Mouse (Mus musculus): ENCODE data around the gene Adamts7. TPM values are rescaled to one million over a fixed set of nuclear protein-coding genes. Genes with fewer than 3 reads are reported as not detected.

Adamts7 gene
- polyA plus RNA-seq, 1 experiment from 2014 or later, result 19.9 TPM

- ATAC-seq (ENCODE audit: low FRiP score), result 0 out of 2 replicates have a peak, but pooled peaks have one; percentile 33
- no peaks in the 10 kb centered on the region for H3K9me3 ChIP-seq
- peaks cover 16% of the 10 kb centered on the region; the same call in 1 of the 2 replicates for H3K36me3 ChIP-seq (replicated peaks)
- 71% methylated on average over 12 of the region's 12 CpGs for WGBS
- no peak overlapping the region for H3K27ac ChIP-seq
- no peak overlapping the region for H3K4me2 ChIP-seq
- no peaks in the 10 kb centered on the region for H3K27me3 ChIP-seq
- no peak overlapping the region for H3K9ac ChIP-seq
- no peaks in the 10 kb centered on the region for H3K4me1 ChIP-seq
- H3K4me3 ChIP-seq (replicated peaks), result no peak overlapping the region
Observed at GRCm38 (mm10) chr9:90227171-90227570, 64.3 kb downstream of the Adamts7 start.

DNA sequence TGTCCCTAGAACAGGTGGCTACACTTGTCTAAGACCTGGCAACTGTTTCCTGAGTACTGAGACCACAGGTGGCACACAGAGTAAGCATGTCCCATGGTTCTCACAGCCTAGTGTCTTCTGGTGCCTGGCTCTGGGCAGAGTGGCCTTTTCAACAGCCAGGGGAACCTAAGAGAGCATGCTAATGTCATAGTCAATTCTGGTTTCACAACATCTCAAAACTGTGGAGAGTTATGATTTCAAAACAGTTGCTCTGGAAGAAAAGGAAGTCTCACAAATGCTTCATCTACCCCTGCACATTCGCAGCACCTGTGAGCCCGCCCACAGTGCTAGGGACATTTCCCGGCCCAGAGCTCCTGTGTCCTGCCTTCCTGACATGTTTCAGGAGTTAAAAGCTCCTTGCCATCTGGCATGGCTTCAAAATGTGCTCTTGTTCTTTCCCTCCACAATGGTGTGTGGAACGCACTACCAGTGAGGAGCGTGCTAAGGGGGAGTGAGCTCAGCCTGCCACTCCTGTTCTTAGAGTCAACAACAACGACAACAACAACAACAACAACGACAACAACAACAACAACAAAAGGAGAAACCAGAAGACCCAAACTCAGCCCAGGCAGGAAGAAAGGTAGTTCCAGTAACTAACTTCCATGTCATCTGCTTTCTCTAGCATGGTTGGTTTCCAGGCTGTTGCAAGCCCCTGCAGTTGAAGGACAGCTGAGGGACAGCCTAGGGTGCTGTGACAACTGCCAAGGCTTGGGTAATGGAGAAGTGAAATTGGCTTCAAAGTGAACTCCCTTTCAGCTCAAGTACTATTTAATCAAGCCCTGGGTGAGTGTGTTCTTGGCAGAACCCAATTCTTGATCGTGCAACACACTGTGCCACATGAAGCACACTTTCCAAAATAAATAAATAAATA is 70.2 kb downstream of the Adamts7 start:
- no peaks in the 10 kb centered on the region for H3K9me3 ChIP-seq
- H3K4me3 ChIP-seq (replicated peaks), result no peak overlapping the region
- no peak overlapping the region for H3K4me2 ChIP-seq
- 93% methylated on average over 8 of the region's 8 CpGs for WGBS
- H3K9ac ChIP-seq, result no peak overlapping the region
- 0 out of 2 replicates have a peak, but pooled peaks cover 4% of the 10 kb centered on the region for H3K36me3 ChIP-seq (replicated peaks)
- ATAC-seq (ENCODE audit: low FRiP score), result no peak
- H3K27ac ChIP-seq, result no peak overlapping the region
- no peaks in the 10 kb centered on the region for H3K4me1 ChIP-seq
- no peaks in the 10 kb centered on the region for H3K27me3 ChIP-seq

DNA sequence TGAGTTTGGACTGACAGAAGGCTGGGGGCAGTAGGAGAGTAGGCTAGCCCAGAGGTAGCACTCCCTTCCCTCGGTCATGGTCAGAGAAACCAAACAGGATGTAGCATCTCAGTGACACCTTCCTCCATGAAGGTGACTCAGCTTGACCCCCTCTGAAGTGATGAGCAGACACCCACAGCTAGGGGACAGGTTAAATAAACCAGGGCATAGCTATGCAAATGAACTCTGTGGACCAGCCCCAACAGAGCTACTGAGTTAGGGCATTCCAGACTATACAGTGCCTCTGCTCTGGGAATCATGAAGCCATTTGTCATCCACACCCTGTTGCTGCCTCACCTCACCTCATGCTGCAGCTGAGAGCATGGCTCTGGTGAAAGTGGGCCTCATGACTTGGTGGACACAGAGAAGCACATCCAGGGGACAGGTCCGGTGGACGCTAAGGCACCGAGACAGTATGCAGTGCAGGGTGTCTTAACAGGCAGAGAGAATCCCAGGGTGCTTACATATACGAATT is 71.1 kb downstream of the Adamts7 start:
- H3K27ac ChIP-seq, result no peak overlapping the region
- H3K36me3 ChIP-seq (replicated peaks), result 0 out of 2 replicates have a peak, but pooled peaks cover 4% of the 10 kb centered on the region
- no peak overlapping the region for H3K9ac ChIP-seq
- no peak overlapping the region for H3K4me2 ChIP-seq
- ATAC-seq (ENCODE audit: low FRiP score), result no peak
- 93% methylated on average over 5 of the region's 5 CpGs for WGBS
- no peaks in the 10 kb centered on the region for H3K9me3 ChIP-seq
- H3K4me1 ChIP-seq, result no peaks in the 10 kb centered on the region
- no peak overlapping the region for H3K4me3 ChIP-seq (replicated peaks)
- H3K27me3 ChIP-seq, result no peaks in the 10 kb centered on the region

DNA sequence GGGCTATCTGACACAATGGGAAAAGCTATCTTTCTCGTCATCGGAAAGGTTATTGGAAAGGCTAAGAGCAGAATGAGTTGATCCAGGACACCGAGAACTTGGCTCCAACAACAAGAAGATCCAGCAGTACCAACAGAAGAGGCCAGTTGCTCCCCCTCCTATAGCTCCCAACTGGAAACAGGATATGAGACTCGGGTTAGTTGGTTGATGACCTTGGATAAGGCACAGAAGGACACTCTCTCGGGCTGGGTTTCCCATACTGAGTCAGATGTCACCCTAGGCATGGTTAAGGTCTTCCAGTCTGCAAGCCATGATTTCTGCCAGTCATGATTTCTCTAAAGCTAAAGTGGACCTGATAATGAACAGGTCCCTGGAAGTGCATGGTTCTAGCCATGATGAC is 71.9 kb downstream of the Adamts7 start:
- no peak for ATAC-seq (ENCODE audit: low FRiP score)

GRCm38 (mm10) chr9:90235258-90235882 is 72.5 kb downstream of the Adamts7 start:
- H3K4me3 ChIP-seq (replicated peaks), result no peak overlapping the region
- no peak overlapping the region for H3K4me2 ChIP-seq
- H3K36me3 ChIP-seq (replicated peaks), result peaks cover 10% of the 10 kb centered on the region; the same call in 1 of the 2 replicates
- H3K27me3 ChIP-seq, result no peaks in the 10 kb centered on the region
- H3K9ac ChIP-seq, result no peak overlapping the region
- no peaks in the 10 kb centered on the region for H3K4me1 ChIP-seq
- no peak overlapping the region for H3K27ac ChIP-seq
- no peak for ATAC-seq (ENCODE audit: low FRiP score)
- no peaks in the 10 kb centered on the region for H3K9me3 ChIP-seq
- WGBS, result 92% methylated on average over 10 of the region's 10 CpGs

More for the DNA sequence above, 71.9 kb downstream of the Adamts7 start:
- H3K4me2 ChIP-seq, result no peak overlapping the region
- H3K9ac ChIP-seq, result no peak overlapping the region
- H3K27ac ChIP-seq, result no peak overlapping the region
- 90% methylated on average over 5 of the region's 5 CpGs for WGBS
- H3K27me3 ChIP-seq, result no peaks in the 10 kb centered on the region
- no peaks in the 10 kb centered on the region for H3K4me1 ChIP-seq
- H3K36me3 ChIP-seq (replicated peaks), result peaks cover 10% of the 10 kb centered on the region; the same call in 1 of the 2 replicates
- H3K9me3 ChIP-seq, result no peaks in the 10 kb centered on the region
- no peak overlapping the region for H3K4me3 ChIP-seq (replicated peaks)

DNA sequence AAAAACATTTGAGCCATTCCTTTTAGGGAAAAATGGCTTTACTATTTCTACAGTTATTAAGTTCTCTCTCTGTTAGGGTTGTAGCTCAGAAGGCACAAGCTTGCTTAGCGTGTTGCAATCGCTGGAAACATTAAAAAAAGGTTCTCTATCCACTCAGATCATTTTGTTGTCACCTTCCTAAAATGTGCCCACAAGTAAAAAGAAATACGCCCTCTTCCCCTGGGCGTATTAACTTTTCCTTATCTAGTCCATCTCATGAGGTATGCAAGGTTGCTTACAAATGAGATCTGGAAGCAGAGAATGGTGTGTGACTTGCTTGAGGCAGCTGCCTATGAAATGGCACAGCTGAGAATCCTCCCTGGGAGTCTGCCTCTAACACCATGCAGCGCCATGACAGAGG is 73.9 kb downstream of the Adamts7 start:
- Histone ChIP-seq H3K4me2 (no peak overlapping the region), H3K4me3 (replicated peaks) (no peak overlapping the region), H3K27ac (no peak overlapping the region), H3K36me3 (replicated peaks) (peaks cover 15% of the 10 kb centered on the region; the same call in 1 of the 2 replicates), H3K4me1 (no peaks in the 10 kb centered on the region), H3K9ac (no peak overlapping the region), H3K9me3 (no peaks in the 10 kb centered on the region), H3K27me3 (no peaks in the 10 kb centered on the region)
- 94% methylated on average over 5 of the region's 5 CpGs for WGBS
- no peak for ATAC-seq (ENCODE audit: low FRiP score)

- Histone ChIP-seq H3K9ac (no peak overlapping the region), H3K9me3 (no peaks in the 10 kb centered on the region), H3K4me1 (no peaks in the 10 kb centered on the region), H3K27me3 (no peaks in the 10 kb centered on the region), H3K36me3 (replicated peaks) (peaks cover 15% of the 10 kb centered on the region; the same call in 1 of the 2 replicates), H3K4me3 (replicated peaks) (no peak overlapping the region), H3K27ac (no peak overlapping the region), H3K4me2 (no peak overlapping the region)
- 90% methylated on average over 9 of the region's 9 CpGs for whole genome bisulfite sequencing
- no peak for ATAC-seq (ENCODE audit: low FRiP score)
Observed at GRCm38 (mm10) chr9:90237232-90238062, 74.6 kb downstream of the Adamts7 start.

DNA sequence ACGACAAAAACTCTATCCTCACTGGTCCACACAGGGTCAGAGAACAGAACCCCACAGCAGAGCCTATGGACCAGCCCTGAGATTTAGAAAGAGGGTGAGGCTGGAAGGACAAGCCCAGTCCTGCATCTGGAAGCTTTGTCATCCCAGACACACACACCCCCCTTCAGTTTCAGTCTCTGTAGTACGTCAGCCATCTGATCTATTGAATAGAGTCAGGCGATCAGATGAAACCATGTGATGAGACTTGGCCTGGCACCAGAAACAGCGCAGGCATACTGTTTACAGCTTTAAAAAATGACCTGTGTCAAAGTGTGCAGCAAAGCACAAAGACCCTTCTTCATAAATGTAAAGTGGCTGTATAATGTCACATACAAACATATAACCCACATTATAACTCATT is 77.7 kb downstream of the Adamts7 start:
- ATAC-seq (ENCODE audit: low FRiP score), result no peak
- no peak overlapping the region for H3K4me2 ChIP-seq

DNA sequence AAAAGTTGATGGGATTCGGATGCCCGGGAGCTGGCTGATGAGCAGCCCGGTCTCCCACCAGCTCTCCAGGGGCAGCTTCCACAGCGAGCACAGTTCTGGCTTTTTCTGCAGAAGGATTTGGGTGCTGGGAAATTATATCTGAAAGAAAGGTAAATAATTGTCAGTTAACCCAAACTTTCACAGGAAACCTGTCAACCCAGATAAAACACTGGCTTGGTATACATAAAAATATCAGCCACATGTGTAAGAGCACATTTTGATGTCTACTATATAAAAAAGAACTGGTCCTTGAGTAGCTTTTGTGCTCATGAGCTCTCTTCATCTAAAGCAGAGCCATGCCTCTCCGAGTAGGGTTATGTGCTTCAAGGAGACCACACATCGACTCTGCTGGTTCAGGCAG is 78.2 kb downstream of the Adamts7 start:
- H3K9ac ChIP-seq, result no peak overlapping the region
- H3K27ac ChIP-seq, result no peak overlapping the region
- H3K4me3 ChIP-seq (replicated peaks), result no peak overlapping the region
- H3K9me3 ChIP-seq, result no peaks in the 10 kb centered on the region
- H3K27me3 ChIP-seq, result no peaks in the 10 kb centered on the region
- peaks cover 15% of the 10 kb centered on the region; the same call in 1 of the 2 replicates for H3K36me3 ChIP-seq (replicated peaks)
- H3K4me2 ChIP-seq, result no peak overlapping the region
- ATAC-seq (ENCODE audit: low FRiP score), result no peak
- 92% methylated on average over 6 of the region's 6 CpGs for WGBS
- no peaks in the 10 kb centered on the region for H3K4me1 ChIP-seq

More for the DNA sequence above, 77.7 kb downstream of the Adamts7 start:
- Histone ChIP-seq H3K36me3 (replicated peaks) (peaks cover 15% of the 10 kb centered on the region; the same call in 1 of the 2 replicates), H3K4me1 (no peaks in the 10 kb centered on the region), H3K27ac (no peak overlapping the region), H3K9ac (no peak overlapping the region), H3K4me3 (replicated peaks) (no peak overlapping the region), H3K27me3 (no peaks in the 10 kb centered on the region), H3K9me3 (no peaks in the 10 kb centered on the region)
- WGBS, result 82% methylated on average over 4 of the region's 4 CpGs

GRCm38 (mm10) chr9:90241618-90242017 is 78.7 kb downstream of the Adamts7 start:
- Histone ChIP-seq H3K27me3 (no peaks in the 10 kb centered on the region), H3K9me3 (no peaks in the 10 kb centered on the region), H3K9ac (no peak overlapping the region), H3K4me2 (no peak overlapping the region), H3K4me3 (replicated peaks) (no peak overlapping the region), H3K36me3 (replicated peaks) (peaks cover 15% of the 10 kb centered on the region; the same call in 1 of the 2 replicates), H3K4me1 (no peaks in the 10 kb centered on the region), H3K27ac (no peak overlapping the region)
- ATAC-seq (ENCODE audit: low FRiP score), result no peak
- WGBS, result 64% methylated on average over 7 of the region's 7 CpGs

DNA sequence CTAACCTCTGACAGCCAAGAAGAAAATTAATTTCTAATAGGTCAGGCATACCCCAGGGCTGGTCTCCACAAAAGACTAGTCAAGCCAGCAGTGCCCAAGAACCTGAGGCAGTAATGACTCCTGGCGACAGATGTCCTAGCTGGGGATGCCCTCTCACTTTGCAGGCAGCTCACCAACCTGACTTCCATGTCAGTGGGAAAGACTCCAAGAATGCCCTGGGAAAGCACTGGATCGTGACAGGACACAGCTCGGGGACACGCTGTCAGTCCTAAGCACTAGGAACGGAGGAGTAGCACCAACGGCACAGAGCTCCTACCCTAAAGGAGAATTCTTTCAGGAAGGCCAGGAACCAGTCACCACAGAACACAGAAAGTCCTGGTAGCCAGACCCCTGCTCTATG is 79.4 kb downstream of the Adamts7 start:
- Histone ChIP-seq H3K27ac (no peak overlapping the region), H3K9me3 (no peaks in the 10 kb centered on the region), H3K4me2 (no peak overlapping the region), H3K9ac (no peak overlapping the region), H3K27me3 (no peaks in the 10 kb centered on the region), H3K36me3 (replicated peaks) (peaks cover 15% of the 10 kb centered on the region; the same call in 1 of the 2 replicates), H3K4me1 (no peaks in the 10 kb centered on the region), H3K4me3 (replicated peaks) (no peak overlapping the region)
- no peak for ATAC-seq (ENCODE audit: low FRiP score)
- WGBS, result 93% methylated on average over 6 of the region's 6 CpGs

Measured in forebrain, embryonic 12.5 days (tissue).